Mouse (Mus musculus) bone marrow macrophage, adult 2 months (primary cell): ENCODE measurements around the gene Megf11.

ENCODE experiments used
- CTCF ChIP-seq: IDR thresholded peaks from 2 replicates; pipeline ENCODE4 v1.5.1; 2012; ENCODE audit warnings: low read depth, mild to moderate bottlenecking, low read length, moderate library complexity
- POLR2A ChIP-seq: IDR thresholded peaks from 2 replicates; pipeline ENCODE4 v1.6.1; 2012; ENCODE audit warnings: mild to moderate bottlenecking, low read depth, low read length, borderline replicate concordance

DNA sequence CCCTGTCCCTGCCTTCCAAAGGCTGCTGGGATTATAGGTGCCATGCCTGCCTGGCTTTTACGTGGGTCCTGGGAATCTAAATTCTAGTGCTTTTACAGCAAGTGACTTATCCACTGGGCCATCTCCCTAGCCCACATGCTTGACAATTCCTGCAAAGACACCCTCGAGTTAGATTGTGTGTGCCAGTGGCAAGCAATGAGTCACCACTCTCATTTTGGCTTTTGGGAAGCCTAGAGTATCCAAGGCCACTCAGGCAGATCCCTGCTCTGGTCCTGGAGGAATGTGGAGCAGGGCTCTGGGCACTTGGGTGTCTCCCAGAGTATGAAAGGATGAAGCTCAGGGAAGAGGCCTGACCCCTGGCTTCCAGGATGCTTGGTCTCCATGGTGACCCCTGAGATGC, 143.2 kb downstream of the Megf11 start:
- TF ChIP-seq CTCF (no peak), POLR2A (no peak)
